Mouse (Mus musculus): Measurements from ENCODE around the gene Matn4. TPM values are rescaled to one million over a fixed set of nuclear protein-coding genes. Genes with fewer than 3 reads are reported as not detected.

The Matn4 gene
- polyA plus RNA-seq, 1 experiment from 2014 or later = 13.5 TPM

- H3K4me1 ChIP-seq = peaks cover 24% of the 10 kb centered on the region
- no peaks in the 10 kb centered on the region for H3K36me3 ChIP-seq
- no peaks in the 10 kb centered on the region for H3K9me3 ChIP-seq
- peak overlapping the region; percentile 91 for H3K4me2 ChIP-seq (replicated peaks)
- H3K27ac ChIP-seq (replicated peaks) = no peak overlapping the region
- H3K9ac ChIP-seq (replicated peaks) = peak overlapping the region; percentile 62
- H3K4me3 ChIP-seq = peak overlapping the region; percentile 52
- ATAC-seq (ENCODE audit: low FRiP score, low read depth) = peak; percentile 93
- H3K27me3 ChIP-seq = peaks cover 29% of the 10 kb centered on the region
- WGBS = under 1% methylated on average over 26 of the region's 26 CpGs
Measured at GRCm38 (mm10) chr2:164443051-164443437, 38.1 kb upstream of the Matn4 start.

- WGBS = 3% methylated on average over 29 of the region's 29 CpGs
- 0 out of 2 replicates have a peak, but pooled peaks have one; percentile 54 for ATAC-seq (ENCODE audit: low FRiP score, low read depth)
- Histone ChIP-seq H3K9me3 (no peaks in the 10 kb centered on the region), H3K4me3 (peak overlapping the region; percentile 52), H3K36me3 (no peaks in the 10 kb centered on the region), H3K4me2 (replicated peaks) (peak overlapping the region; percentile 91), H3K27ac (replicated peaks) (no peak overlapping the region), H3K4me1 (peaks cover 24% of the 10 kb centered on the region), H3K27me3 (peaks cover 29% of the 10 kb centered on the region), H3K9ac (replicated peaks) (peak overlapping the region; percentile 62)
Measured at GRCm38 (mm10) chr2:164442315-164443050, 37.5 kb upstream of the Matn4 start.

GRCm38 (mm10) chr2:164441731-164442130, 36.8 kb upstream of the Matn4 start:
- ATAC-seq (ENCODE audit: low FRiP score, low read depth) = no peak
- no peaks in the 10 kb centered on the region for H3K36me3 ChIP-seq
- no peaks in the 10 kb centered on the region for H3K9me3 ChIP-seq
- 35% methylated on average over 7 of the region's 7 CpGs for WGBS
- H3K9ac ChIP-seq (replicated peaks) = 0 out of 2 replicates have a peak overlapping the region, but pooled peaks have one; percentile 11
- no peak overlapping the region for H3K27ac ChIP-seq (replicated peaks)
- H3K4me1 ChIP-seq = peaks cover 26% of the 10 kb centered on the region
- peaks cover 29% of the 10 kb centered on the region for H3K27me3 ChIP-seq
- H3K4me3 ChIP-seq = no peak overlapping the region; the same call in 1 of the 2 replicates
- H3K4me2 ChIP-seq (replicated peaks) = peak overlapping the region; percentile 91

GRCm38 (mm10) chr2:164441155-164441554, 36.2 kb upstream of the Matn4 start:
- no peak overlapping the region for H3K27ac ChIP-seq (replicated peaks)
- no peak overlapping the region for H3K4me3 ChIP-seq
- H3K9ac ChIP-seq (replicated peaks) = 0 out of 2 replicates have a peak overlapping the region, but pooled peaks have one; percentile 11
- H3K4me2 ChIP-seq (replicated peaks) = no peak overlapping the region
- ATAC-seq (ENCODE audit: low FRiP score, low read depth) = no peak
- no peaks in the 10 kb centered on the region for H3K36me3 ChIP-seq
- H3K27me3 ChIP-seq = peaks cover 29% of the 10 kb centered on the region
- H3K9me3 ChIP-seq = no peaks in the 10 kb centered on the region
- peaks cover 32% of the 10 kb centered on the region for H3K4me1 ChIP-seq
- 34% methylated on average over 8 of the region's 8 CpGs for WGBS

GRCm38 (mm10) chr2:164440314-164440713, 35.4 kb upstream of the Matn4 start:
- no peak for ATAC-seq (ENCODE audit: low FRiP score, low read depth)
- Histone ChIP-seq H3K9me3 (no peaks in the 10 kb centered on the region), H3K4me1 (peaks cover 32% of the 10 kb centered on the region), H3K9ac (replicated peaks) (no peak overlapping the region), H3K27ac (replicated peaks) (no peak overlapping the region), H3K4me2 (replicated peaks) (no peak overlapping the region), H3K27me3 (peaks cover 29% of the 10 kb centered on the region), H3K4me3 (no peak overlapping the region), H3K36me3 (no peaks in the 10 kb centered on the region)
- WGBS = 84% methylated on average over 5 of the region's 5 CpGs

GRCm38 (mm10) chr2:164439001-164439421, 34.1 kb upstream of the Matn4 start:
- H3K4me1 ChIP-seq = peaks cover 32% of the 10 kb centered on the region
- H3K4me2 ChIP-seq (replicated peaks) = no peak overlapping the region
- 73% methylated on average over 3 of the region's 3 CpGs for WGBS

GRCm38 (mm10) chr2:164438257-164438656, 33.3 kb upstream of the Matn4 start:
- WGBS = 74% methylated on average over 8 of the region's 8 CpGs
- H3K27me3 ChIP-seq = peaks cover 29% of the 10 kb centered on the region
- H3K36me3 ChIP-seq = no peaks in the 10 kb centered on the region
- no peak overlapping the region for H3K9ac ChIP-seq (replicated peaks)
- H3K4me3 ChIP-seq = no peak overlapping the region
- H3K9me3 ChIP-seq = no peaks in the 10 kb centered on the region
- ATAC-seq (ENCODE audit: low FRiP score, low read depth) = no peak
- H3K4me1 ChIP-seq = peaks cover 27% of the 10 kb centered on the region
- H3K4me2 ChIP-seq (replicated peaks) = no peak overlapping the region
- no peak overlapping the region for H3K27ac ChIP-seq (replicated peaks)

More at GRCm38 (mm10) chr2:164439001-164439421, 34.1 kb upstream of the Matn4 start:
- Histone ChIP-seq H3K27me3 (peaks cover 29% of the 10 kb centered on the region), H3K36me3 (no peaks in the 10 kb centered on the region), H3K9me3 (no peaks in the 10 kb centered on the region), H3K27ac (replicated peaks) (no peak overlapping the region), H3K4me3 (no peak overlapping the region), H3K9ac (replicated peaks) (no peak overlapping the region)
- ATAC-seq (ENCODE audit: low FRiP score, low read depth) = no peak

- Histone ChIP-seq H3K9me3 (no peaks in the 10 kb centered on the region), H3K4me1 (peaks cover 26% of the 10 kb centered on the region), H3K4me2 (replicated peaks) (no peak overlapping the region), H3K27ac (replicated peaks) (no peak overlapping the region), H3K27me3 (peaks cover 28% of the 10 kb centered on the region), H3K9ac (replicated peaks) (no peak overlapping the region), H3K4me3 (no peak overlapping the region), H3K36me3 (no peaks in the 10 kb centered on the region)
- no peak for ATAC-seq (ENCODE audit: low FRiP score, low read depth)
- 82% methylated on average over 6 of the region's 6 CpGs for WGBS
Measured at GRCm38 (mm10) chr2:164437710-164438109, 32.8 kb upstream of the Matn4 start.

GRCm38 (mm10) chr2:164436961-164437360, 32.0 kb upstream of the Matn4 start:
- H3K4me2 ChIP-seq (replicated peaks) = no peak overlapping the region
- no peak overlapping the region for H3K9ac ChIP-seq (replicated peaks)
- H3K9me3 ChIP-seq = no peaks in the 10 kb centered on the region
- no peaks in the 10 kb centered on the region for H3K36me3 ChIP-seq
- peaks cover 26% of the 10 kb centered on the region for H3K4me1 ChIP-seq
- H3K4me3 ChIP-seq = no peak overlapping the region
- H3K27ac ChIP-seq (replicated peaks) = no peak overlapping the region
- WGBS = 40% methylated on average over 3 of the region's 3 CpGs
- H3K27me3 ChIP-seq = peaks cover 22% of the 10 kb centered on the region
- no peak for ATAC-seq (ENCODE audit: low FRiP score, low read depth)

- H3K9me3 ChIP-seq = no peaks in the 10 kb centered on the region
- H3K4me1 ChIP-seq = peaks cover 20% of the 10 kb centered on the region
- peaks cover 16% of the 10 kb centered on the region for H3K27me3 ChIP-seq
- H3K36me3 ChIP-seq = no peaks in the 10 kb centered on the region
- H3K4me2 ChIP-seq (replicated peaks) = no peak overlapping the region
- no peak overlapping the region for H3K27ac ChIP-seq (replicated peaks)
- no peak overlapping the region for H3K4me3 ChIP-seq
- 20% methylated on average over 8 of the region's 8 CpGs for WGBS
- ATAC-seq (ENCODE audit: low FRiP score, low read depth) = no peak
- no peak overlapping the region for H3K9ac ChIP-seq (replicated peaks)
Measured at GRCm38 (mm10) chr2:164436215-164436913, 31.4 kb upstream of the Matn4 start.

- Histone ChIP-seq H3K27me3 (peaks cover 14% of the 10 kb centered on the region; the same call in 1 of the 2 replicates), H3K9ac (replicated peaks) (no peak overlapping the region), H3K4me1 (peaks cover 24% of the 10 kb centered on the region), H3K4me3 (no peak overlapping the region), H3K4me2 (replicated peaks) (no peak overlapping the region), H3K9me3 (no peaks in the 10 kb centered on the region), H3K27ac (replicated peaks) (no peak overlapping the region), H3K36me3 (no peaks in the 10 kb centered on the region)
- no peak for ATAC-seq (ENCODE audit: low FRiP score, low read depth)
- 66% methylated on average over 5 of the region's 5 CpGs for WGBS
Measured at GRCm38 (mm10) chr2:164435216-164436090, 30.5 kb upstream of the Matn4 start.
